Mouse (Mus musculus) frontal cortex, adult (tissue): Measurements from ENCODE around the gene Olfr851.

Experiments used
- ATAC-seq: cut with Nextera tagmentation; 2 replicates; pipeline ENCODE4 v1.9.2; 2017; ENCODE audit warnings: mild to moderate bottlenecking, moderate library complexity, mixed read lengths; ENCODE audit not compliant: low TSS enrichment

Olfr851 gene

GRCm38 (mm10) chr9:19492995-19493394 is at the start of gene Olfr851:
Olfr851 (plus strand) TSS chr9:19493295.
- ATAC-seq = no peak

GRCm38 (mm10) chr9:19478148-19478547 is 14.9 kb upstream of the Olfr851 start, which contains the start of gene Olfr850:
Olfr850 (minus strand) TSS chr9:19478248.
- no peak for ATAC-seq

- no peak for ATAC-seq
Observed at GRCm38 (mm10) chr9:19540976-19541375, 47.9 kb downstream of the Olfr851 start, which contains the start of gene Olfr853. Olfr853 (minus strand) TSS chr9:19541076.
